Mouse (Mus musculus) lung, adult 2 months (tissue): ENCODE results near the gene Fgf22. TPM values are rescaled to one million over a fixed set of nuclear protein-coding genes. Genes with fewer than 3 reads are reported as not detected.

ENCODE experiments used
- DNase-seq: peaks from one replicate; pipeline ENCODE4 v3.0.0; 2022
- H3K4me1 ChIP-seq: fragments of 200-500 bp; 2 replicates; pipeline ENCODE4 v1.6.1; 2011; ENCODE audit warnings: low read length; ENCODE audit not compliant: control insufficient read depth, insufficient read depth
- H3K4me3 ChIP-seq: fragments of 200-500 bp; replicated peaks from 2 replicates; pipeline ENCODE3; 2011; ENCODE audit warnings: low read depth, mild to moderate bottlenecking, control low read depth, low read length; ENCODE audit errors: extremely low read depth
- CTCF ChIP-seq: fragments of 200-500 bp; IDR thresholded peaks from 2 replicates; pipeline ENCODE4 v1.5.1; 2011; ENCODE audit warnings: mild to moderate bottlenecking, low read length, control low read depth; ENCODE audit not compliant: insufficient read depth
- POLR2A ChIP-seq: fragments of 200-500 bp; IDR thresholded peaks from 2 replicates; pipeline ENCODE4 v1.6.1; 2011; ENCODE audit warnings: low read depth, mild to moderate bottlenecking, control low read depth, low read length, borderline replicate concordance; ENCODE audit errors: extremely low read depth
- WGBS: fragments of 180-500 bp; shearing (Covaris S2); methylation state at CpG from one replicate; pipeline ENCODE4 v1.1.7; 2018; 5-methylcytosine and 5-hydroxymethylcytosine counted together
- polyA plus RNA-seq: library from polyadenylated mRNA; depleted of rRNA; stranded (reverse); fragments of >200 nt; gene quantifications from 2 replicates; pipeline ENCODE4 v1.2.3, GENCODE M21; 2012; rRNA removed

Fgf22 gene
- 0.10 and 1.0 TPM in 2 replicates for polyA plus RNA-seq

- Histone ChIP-seq H3K4me1 (no peaks in the 10 kb centered on the region), H3K4me3 (no peak within 1 kb of the TSS)
- TF ChIP-seq CTCF (no peak), POLR2A (no peak)
- WGBS = 4% methylated on average over 36 of the region's 36 CpGs
- DNase-seq = peak; percentile 61
Observed at GRCm38 (mm10) chr10:79754856-79755516, at the start of gene Fgf22. Gene Fgf22 (plus strand): TSS chr10:79755076.

GRCm38 (mm10) chr10:79705951-79706350 lies 48.9 kb upstream of the Fgf22 start:
- TF ChIP-seq POLR2A = no peak
- TF ChIP-seq CTCF = no peak
- no peak overlapping the region for H3K4me3 ChIP-seq
- DNase-seq = no peak
- 64% methylated on average over 5 of the region's 5 CpGs for WGBS
- peaks cover 28% of the 10 kb centered on the region for H3K4me1 ChIP-seq

GRCm38 (mm10) chr10:79706406-79707094 lies 48.3 kb upstream of the Fgf22 start:
- peak; percentile 19 for DNase-seq
- Histone ChIP-seq H3K4me3 (no peak overlapping the region), H3K4me1 (peaks cover 28% of the 10 kb centered on the region)
- WGBS = 42% methylated on average over 5 of the region's 5 CpGs
- TF ChIP-seq POLR2A (no peak), CTCF (no peak)

- Histone ChIP-seq H3K4me3 (no peak overlapping the region), H3K4me1 (peaks cover 28% of the 10 kb centered on the region)
- 48% methylated on average over 1 of the region's 1 CpGs for WGBS
- no peak for TF ChIP-seq CTCF
- no peak for TF ChIP-seq POLR2A
- DNase-seq = no peak
Observed at GRCm38 (mm10) chr10:79707162-79707561, 47.7 kb upstream of the Fgf22 start.

- no peak for TF ChIP-seq POLR2A
- no peak for TF ChIP-seq CTCF
- H3K4me1 ChIP-seq = peaks cover 28% of the 10 kb centered on the region
- WGBS = 55% methylated on average over 4 of the region's 4 CpGs
- no peak overlapping the region for H3K4me3 ChIP-seq
- no peak for DNase-seq
Observed at GRCm38 (mm10) chr10:79707759-79708158, 47.1 kb upstream of the Fgf22 start.

GRCm38 (mm10) chr10:79708668-79709067 lies 46.2 kb upstream of the Fgf22 start:
- Histone ChIP-seq H3K4me3 (no peak overlapping the region), H3K4me1 (peaks cover 26% of the 10 kb centered on the region)
- TF ChIP-seq CTCF = no peak
- no peak for TF ChIP-seq POLR2A
- peak; percentile 14 for DNase-seq
- WGBS = 70% methylated on average over 21 of the region's 21 CpGs

GRCm38 (mm10) chr10:79709307-79709706 lies 45.6 kb upstream of the Fgf22 start:
- no peak overlapping the region for H3K4me3 ChIP-seq
- 56% methylated on average over 7 of the region's 7 CpGs for WGBS
- H3K4me1 ChIP-seq = peaks cover 26% of the 10 kb centered on the region
- TF ChIP-seq POLR2A (no peak), CTCF (no peak)
- DNase-seq = no peak

- peak; percentile 13 for DNase-seq
Observed at GRCm38 (mm10) chr10:79712029-79712428, 42.8 kb upstream of the Fgf22 start.

GRCm38 (mm10) chr10:79712499-79713126 lies 42.3 kb upstream of the Fgf22 start:
- Histone ChIP-seq H3K4me1 (peaks cover 2% of the 10 kb centered on the region), H3K4me3 (no peak overlapping the region)
- TF ChIP-seq CTCF (peak; percentile 86), POLR2A (no peak)
- 22% methylated on average over 4 of the region's 6 CpGs for WGBS
- DNase-seq = peak; percentile 77

More at GRCm38 (mm10) chr10:79712029-79712428, 42.8 kb upstream of the Fgf22 start:
- WGBS = 74% methylated on average over 1 of the region's 1 CpGs
- Histone ChIP-seq H3K4me1 (peaks cover 5% of the 10 kb centered on the region), H3K4me3 (no peak overlapping the region)
- TF ChIP-seq POLR2A (no peak), CTCF (0 out of 2 replicates have a peak, but pooled peaks have one; percentile 13)
